Mouse (Mus musculus) spleen, adult 2 months (tissue): ENCODE data around the gene Hs1bp3.

Experiments
- CTCF ChIP-seq: fragments of 200-500 bp; IDR thresholded peaks from 2 replicates; pipeline ENCODE4 v1.5.1; 2011; ENCODE audit warnings: mild to moderate bottlenecking, inconsistent platforms; ENCODE audit not compliant: insufficient read depth, insufficient read length, insufficient replicate concordance; ENCODE audit errors: extremely low read depth
- POLR2A ChIP-seq: fragments of 200-500 bp; IDR thresholded peaks from 2 replicates; pipeline ENCODE4 v1.6.1; 2011; ENCODE audit warnings: low read depth, low read length, inconsistent platforms

- no peak for TF ChIP-seq CTCF
- TF ChIP-seq POLR2A: no peak
Observed at GRCm38 (mm10) chr12:8359418-8360112, 46.3 kb downstream of the Hs1bp3 start.
